Mouse (Mus musculus) heart, postnatal 0 days (tissue): ENCODE measurements around the gene Pagr1a.

Source experiments
- CTCF ChIP-seq: IDR thresholded peaks from 2 replicates; pipeline ENCODE4 v1.5.1; 2016; ENCODE audit warnings: antibody characterized with exemption, control low read depth, low read depth
- EP300 ChIP-seq: IDR thresholded peaks from 2 replicates; pipeline ENCODE4 v1.6.1; 2016; ENCODE audit warnings: antibody characterized with exemption, low read depth

DNA sequence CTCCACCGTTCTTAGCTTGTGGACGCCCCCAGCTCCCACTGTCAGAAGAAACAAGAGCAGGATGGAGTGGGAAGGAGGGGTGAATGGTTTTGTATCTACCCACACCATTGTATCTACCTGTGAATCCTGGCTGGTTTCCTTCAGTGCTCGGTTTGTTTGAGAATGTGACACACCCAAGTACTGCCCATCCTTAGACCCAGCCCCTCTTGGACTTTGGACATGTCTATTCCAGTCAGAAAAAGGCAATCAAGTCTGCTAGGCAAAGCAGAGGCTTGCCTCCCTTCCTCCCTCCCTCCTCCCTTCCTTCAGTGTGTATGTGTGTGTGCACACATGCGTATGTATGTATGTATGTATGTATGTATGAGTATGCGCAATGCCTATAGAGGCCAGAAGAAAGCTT, 13.5 kb downstream of the Pagr1a start:
- TF ChIP-seq EP300 (no peak), CTCF (no peak)
